ENCODE assay signal across 22 mouse cellular contexts in the genomic region with DNA sequence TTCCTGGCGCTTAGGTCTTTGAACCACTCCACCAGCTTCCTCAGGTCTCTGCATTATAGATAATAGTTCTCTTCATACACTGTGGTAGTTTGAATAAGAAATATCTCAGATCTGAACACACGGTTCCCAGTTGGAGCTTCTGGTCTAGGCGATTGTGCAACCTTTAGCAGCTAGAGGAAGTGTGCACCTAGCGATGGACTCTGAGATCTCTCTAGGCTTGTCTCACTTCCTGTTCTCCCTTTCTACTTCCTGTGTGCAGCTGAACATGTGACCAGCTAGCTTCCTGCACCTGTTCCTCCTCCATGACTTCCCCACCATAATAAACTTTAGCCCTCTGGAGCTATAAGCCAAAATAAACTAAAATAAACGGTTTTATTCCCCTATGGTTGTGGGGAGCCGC.
A peak's percentile ranks its signal among the peaks of the same experiment; 100 is the strongest.
DNase-seq lines count a peak whose midpoint lies in the region; ATAC-seq and TF ChIP-seq lines count a peak whose summit lies in the region.
"Had no signal": no experiment of that assay in that cellular context is flagged by ENCODE, and none has a peak within 500 bp of the region (broad histone marks: within the 10 kb centered on the region; RNA-seq: fewer than 3 reads in every experiment).

No protein-coding gene starts in this region.

- no peaks in the 10 kb centered on the region for H3K27me3 ChIP-seq in hindbrain, embryonic 14.5 days (ENCODE audit: control insufficient read depth, insufficient read depth, low read length)
- H3K27me3 ChIP-seq: embryonic facial prominence, embryonic 12.5 days; forebrain, embryonic 13.5 days; forebrain, embryonic 15.5 days had no signal

- no peak overlapping the region for H3K27ac ChIP-seq in layer of hippocampus, adult 2 months
- no peak overlapping the region for H3K27ac ChIP-seq in hindbrain, embryonic 14.5 days
- H3K27ac ChIP-seq: embryonic facial prominence, embryonic 10.5 days; embryonic facial prominence, embryonic 12.5 days; forebrain, embryonic 13.5 days; forebrain, embryonic 15.5 days had no signal

- TF ChIP-seq CTCF in layer of hippocampus, adult 2 months (conservative IDR thresholded peaks at IDR 0.05): no peak

- 95% methylated on average over 6 of the region's 6 CpGs for WGBS in hindbrain, embryonic 14.5 days

- H3K4me3 ChIP-seq in layer of hippocampus, adult 2 months: no peak overlapping the region
- H3K4me3 ChIP-seq in hindbrain, embryonic 14.5 days (replicated peaks; ENCODE audit: low read length): no peak overlapping the region
- H3K4me3 ChIP-seq: embryonic facial prominence, embryonic 10.5 days; embryonic facial prominence, embryonic 12.5 days; forebrain, embryonic 13.5 days; forebrain, embryonic 15.5 days had no signal

- H3K4me1 ChIP-seq in hindbrain, embryonic 14.5 days (replicated peaks; ENCODE audit: control insufficient read depth, insufficient read depth, low read length): no peaks in the 10 kb centered on the region
- H3K4me1 ChIP-seq: embryonic facial prominence, embryonic 10.5 days; embryonic facial prominence, embryonic 12.5 days; forebrain, embryonic 13.5 days; forebrain, embryonic 15.5 days had no signal

- ATAC-seq in granulocyte monocyte progenitor cell, adult 5-6 weeks (replicated peaks; ENCODE audit: poor library complexity, severe bottlenecking): peak; percentile 100
- peak; percentile 96 for ATAC-seq in megakaryocyte progenitor cell, adult 5-6 weeks (replicated peaks; ENCODE audit: poor library complexity)
- ATAC-seq in hindbrain, embryonic 14.5 days (ENCODE audit: low FRiP score): no peak
- ATAC-seq: forebrain, embryonic 13.5 days; forebrain, embryonic 15.5 days; forebrain, postnatal 0 days had no signal

- H3K4me2 ChIP-seq in hindbrain, embryonic 14.5 days (replicated peaks): no peak overlapping the region
- H3K4me2 ChIP-seq: embryonic facial prominence, embryonic 12.5 days; forebrain, embryonic 13.5 days; forebrain, embryonic 15.5 days had no signal

- DNase-seq in 416B (ENCODE audit: low read depth) (peak; percentile 27), A20 (ENCODE audit: low read depth, low spot score) (peak; percentile 33)
- no peak for DNase-seq in ovary, adult 18-20 months (ENCODE audit: low spot score)
- DNase-seq in layer of hippocampus, adult 2 months (ENCODE audit: low spot score in 2 of 2): no peak
- no peak for DNase-seq in hindbrain, embryonic 14.5 days (ENCODE audit: low spot score)
- DNase-seq in ovary, postnatal 10 days (ENCODE audit: low spot score): no peak
- DNase-seq: adrenal gland, adult 2 months; adrenal gland, postnatal 10 days; adrenal gland, postnatal 25 days; cerebellum, adult 11 months; cerebellum, adult 18-20 months; cerebellum, adult 8-10 months; cerebellum, adult 9-11 months; cerebellum, postnatal 14 days; cerebellum, postnatal 36 days; forebrain, postnatal 0 days had no signal

- H3K36me3 ChIP-seq in hindbrain, embryonic 14.5 days (replicated peaks; ENCODE audit: control insufficient read depth, insufficient read depth): no peaks in the 10 kb centered on the region
- H3K36me3 ChIP-seq: embryonic facial prominence, embryonic 10.5 days; embryonic facial prominence, embryonic 12.5 days; forebrain, embryonic 15.5 days had no signal

- H3K9ac ChIP-seq in hindbrain, embryonic 14.5 days: no peak overlapping the region
- H3K9ac ChIP-seq: embryonic facial prominence, embryonic 12.5 days; forebrain, embryonic 13.5 days; forebrain, embryonic 15.5 days; forebrain, postnatal 0 days had no signal

- H3K9me3 ChIP-seq in hindbrain, embryonic 14.5 days (ENCODE audit: control insufficient read depth, low read length): no peaks in the 10 kb centered on the region
- H3K9me3 ChIP-seq: embryonic facial prominence, embryonic 12.5 days; forebrain, embryonic 15.5 days had no signal

Comparison
In these comparisons a context has a peak if more than half of its experiments do, and no peak if none do; other contexts are left out.
1. DNase-seq: peak in 416B (single experiment) and A20 (single experiment); none in ovary, adult 18-20 months (single experiment), layer of hippocampus, adult 2 months (0 of 2), hindbrain, embryonic 14.5 days (single experiment) and ovary, postnatal 10 days (single experiment).